Mouse (Mus musculus) kidney, embryonic 16.5 days (tissue): ENCODE measurements around the gene Dcp1b. TPM values are rescaled to one million over a fixed set of nuclear protein-coding genes. Genes with fewer than 3 reads are reported as not detected.

Experiments used
- ATAC-seq: fragments of 200-750 bp; cut with Nextera tagmentation; 2 replicates; pipeline ENCODE4 v1.8.0; 2017; ENCODE audit warnings: moderate TSS enrichment; ENCODE audit not compliant: low FRiP score, low TSS enrichment
- H3K27ac ChIP-seq: fragments of 300-500 bp; sonication (generic); 2 replicates; pipeline ENCODE4 v1.5.1; 2014; ENCODE audit warnings: low read length
- H3K27me3 ChIP-seq: fragments of 300-500 bp; sonication (generic); 2 replicates; pipeline ENCODE4 v1.6.1; 2014; ENCODE audit warnings: low read length, control low read depth, mixed read lengths; ENCODE audit not compliant: insufficient read depth
- H3K36me3 ChIP-seq: fragments of 300-500 bp; sonication (generic); 2 replicates; pipeline ENCODE4 v1.6.1; 2014; ENCODE audit warnings: low read length, control low read depth, mixed read lengths; ENCODE audit not compliant: insufficient read depth
- H3K4me1 ChIP-seq: fragments of 300-500 bp; sonication (generic); 2 replicates; pipeline ENCODE4 v1.6.1; 2014; ENCODE audit warnings: low read length, control low read depth, mixed read lengths; ENCODE audit not compliant: insufficient read depth
- H3K4me2 ChIP-seq: fragments of 300-500 bp; sonication (generic); replicated peaks from 2 replicates; pipeline ENCODE4 v1.6.1; 2014; ENCODE audit warnings: low read depth, low read length
- H3K4me3 ChIP-seq: fragments of 300-500 bp; sonication (generic); 2 replicates; pipeline ENCODE4 v1.5.1; 2014; ENCODE audit warnings: mild to moderate bottlenecking, low read length
- H3K9ac ChIP-seq: fragments of 300-500 bp; sonication (generic); replicated peaks from 2 replicates; pipeline ENCODE4 v1.6.1; 2014; ENCODE audit warnings: low read length
- H3K9me3 ChIP-seq: fragments of 300-500 bp; sonication (generic); 2 replicates; pipeline ENCODE4 v1.6.1; 2016; ENCODE audit warnings: low read length, control low read depth
- WGBS: fragments of 180-500 bp; shearing (Covaris S2); extraction: QIAGEN DNeasy Blood & Tissue Kit; methylation state at CpG from one replicate; pipeline ENCODE4 v1.1.7; 2014; 5-methylcytosine and 5-hydroxymethylcytosine counted together
- polyA plus RNA-seq: library from polyadenylated mRNA; unstranded; fragments of >200 nt; fragmentation: Nextera tagmentation; extraction: Ambion mirVana; gene quantifications from 2 replicates; pipeline ENCODE4 v1.2.1, GENCODE M21; 2015

Gene Dcp1b
- 8.8 and 9.5 TPM in 2 replicates for polyA plus RNA-seq

GRCm38 (mm10) chr6:119175078-119175853 is at the start of gene Dcp1b:
Gene Dcp1b, plus strand, starts transcription at chr6:119175253.
- Histone ChIP-seq H3K4me3 (peak within 1 kb of the TSS; percentile 87), H3K9ac (peak within 1 kb of the TSS; percentile 88), H3K4me2 (peak within 1 kb of the TSS; percentile 62), H3K9me3 (no peaks in the 10 kb centered on the region), H3K36me3 (no peaks in the 10 kb centered on the region), H3K4me1 (peaks cover 10% of the 10 kb centered on the region; the same call in 1 of the 2 replicates), H3K27ac (peak within 1 kb of the TSS; percentile 94), H3K27me3 (no peaks in the 10 kb centered on the region)
- peak; percentile 98 for ATAC-seq
- under 1% methylated on average over 65 of the region's 65 CpGs for WGBS

GRCm38 (mm10) chr6:119126991-119127390 is 48.1 kb upstream of the Dcp1b start:
- no peak for ATAC-seq
- Histone ChIP-seq H3K4me3 (no peak overlapping the region), H3K27ac (no peak overlapping the region), H3K36me3 (no peaks in the 10 kb centered on the region), H3K27me3 (no peaks in the 10 kb centered on the region), H3K9me3 (no peaks in the 10 kb centered on the region), H3K9ac (no peak overlapping the region), H3K4me1 (no peaks in the 10 kb centered on the region), H3K4me2 (no peak overlapping the region)
- 89% methylated on average over 3 of the region's 3 CpGs for WGBS

- H3K36me3 ChIP-seq, result no peaks in the 10 kb centered on the region
- ATAC-seq, result no peak
- H3K4me1 ChIP-seq, result no peaks in the 10 kb centered on the region
- H3K9ac ChIP-seq, result no peak overlapping the region
- WGBS, result 97% methylated on average over 1 of the region's 1 CpGs
- H3K4me3 ChIP-seq, result no peak overlapping the region
- no peaks in the 10 kb centered on the region for H3K9me3 ChIP-seq
- H3K27me3 ChIP-seq, result no peaks in the 10 kb centered on the region
- no peak overlapping the region for H3K4me2 ChIP-seq
- no peak overlapping the region for H3K27ac ChIP-seq
Observed at GRCm38 (mm10) chr6:119128076-119128475, 47.0 kb upstream of the Dcp1b start.

GRCm38 (mm10) chr6:119128521-119128920 is 46.5 kb upstream of the Dcp1b start:
- H3K4me1 ChIP-seq, result no peaks in the 10 kb centered on the region
- no peak for ATAC-seq
- no peaks in the 10 kb centered on the region for H3K27me3 ChIP-seq
- H3K4me3 ChIP-seq, result no peak overlapping the region
- H3K9ac ChIP-seq, result no peak overlapping the region
- 82% methylated on average over 8 of the region's 8 CpGs for WGBS
- H3K36me3 ChIP-seq, result no peaks in the 10 kb centered on the region
- H3K4me2 ChIP-seq, result no peak overlapping the region
- no peak overlapping the region for H3K27ac ChIP-seq
- no peaks in the 10 kb centered on the region for H3K9me3 ChIP-seq

GRCm38 (mm10) chr6:119129664-119130063 is 45.4 kb upstream of the Dcp1b start:
- H3K9me3 ChIP-seq, result no peaks in the 10 kb centered on the region
- H3K27ac ChIP-seq, result no peak overlapping the region
- H3K36me3 ChIP-seq, result no peaks in the 10 kb centered on the region
- 82% methylated on average over 5 of the region's 5 CpGs for WGBS
- no peak overlapping the region for H3K9ac ChIP-seq
- no peaks in the 10 kb centered on the region for H3K27me3 ChIP-seq
- H3K4me3 ChIP-seq, result no peak overlapping the region
- no peak overlapping the region for H3K4me2 ChIP-seq
- no peak for ATAC-seq
- no peaks in the 10 kb centered on the region for H3K4me1 ChIP-seq

GRCm38 (mm10) chr6:119132111-119132735 is 42.8 kb upstream of the Dcp1b start:
- Histone ChIP-seq H3K4me3 (no peak overlapping the region), H3K4me2 (no peak overlapping the region), H3K9me3 (no peaks in the 10 kb centered on the region), H3K27me3 (no peaks in the 10 kb centered on the region), H3K9ac (no peak overlapping the region), H3K27ac (no peak overlapping the region), H3K36me3 (no peaks in the 10 kb centered on the region), H3K4me1 (no peaks in the 10 kb centered on the region)
- WGBS, result 85% methylated on average over 8 of the region's 8 CpGs
- no peak for ATAC-seq

- ATAC-seq, result no peak
- Histone ChIP-seq H3K27ac (no peak overlapping the region), H3K9ac (no peak overlapping the region), H3K9me3 (no peaks in the 10 kb centered on the region), H3K4me3 (no peak overlapping the region), H3K4me2 (no peak overlapping the region), H3K4me1 (no peaks in the 10 kb centered on the region), H3K36me3 (no peaks in the 10 kb centered on the region), H3K27me3 (no peaks in the 10 kb centered on the region)
- WGBS, result 92% methylated on average over 4 of the region's 4 CpGs
Observed at GRCm38 (mm10) chr6:119132863-119133262, 42.2 kb upstream of the Dcp1b start.

- Histone ChIP-seq H3K27ac (no peak overlapping the region), H3K4me3 (no peak overlapping the region), H3K4me2 (no peak overlapping the region), H3K36me3 (no peaks in the 10 kb centered on the region), H3K9ac (no peak overlapping the region), H3K27me3 (no peaks in the 10 kb centered on the region), H3K9me3 (no peaks in the 10 kb centered on the region), H3K4me1 (no peaks in the 10 kb centered on the region)
- no peak for ATAC-seq
- WGBS, result 79% methylated on average over 10 of the region's 10 CpGs
Observed at GRCm38 (mm10) chr6:119137768-119138167, 37.3 kb upstream of the Dcp1b start.

- H3K4me1 ChIP-seq, result no peaks in the 10 kb centered on the region
- no peak overlapping the region for H3K4me3 ChIP-seq
- H3K36me3 ChIP-seq, result no peaks in the 10 kb centered on the region
- 31% methylated on average over 7 of the region's 7 CpGs for WGBS
- H3K4me2 ChIP-seq, result no peak overlapping the region
- no peak overlapping the region for H3K27ac ChIP-seq
- no peak overlapping the region for H3K9ac ChIP-seq
- H3K9me3 ChIP-seq, result no peaks in the 10 kb centered on the region
- H3K27me3 ChIP-seq, result no peaks in the 10 kb centered on the region
- no peak for ATAC-seq
Observed at GRCm38 (mm10) chr6:119139561-119139960, 35.5 kb upstream of the Dcp1b start.

- Histone ChIP-seq H3K4me2 (no peak overlapping the region), H3K9ac (no peak overlapping the region), H3K4me3 (no peak overlapping the region), H3K9me3 (no peaks in the 10 kb centered on the region), H3K27ac (no peak overlapping the region), H3K4me1 (no peaks in the 10 kb centered on the region), H3K36me3 (no peaks in the 10 kb centered on the region), H3K27me3 (no peaks in the 10 kb centered on the region)
- WGBS, result 29% methylated on average over 4 of the region's 4 CpGs
- no peak for ATAC-seq
Observed at GRCm38 (mm10) chr6:119145109-119145508, 29.9 kb upstream of the Dcp1b start.
